Mouse (Mus musculus): Measurements from ENCODE around the gene Dpf3.

- TF ChIP-seq CTCF (IDR thresholded peaks at IDR 0.05; ENCODE audit: control insufficient read depth, insufficient read depth, insufficient replicate concordance, low read depth, low read length) (no peak), POLR2A (IDR thresholded peaks at IDR 0.05; ENCODE audit: control insufficient read depth, low read depth, low read length) (no peak)
Measured at GRCm38 (mm10) chr12:83210735-83211134, 276.8 kb downstream of the Dpf3 start.

All from testis, adult 2 months (tissue).